Mouse (Mus musculus) erythroblast, embryonic 14.5 days (primary cell): ENCODE results near the gene Gm10142.

Experiments used
- GATA1 ChIP-seq: IDR thresholded peaks from 2 replicates; pipeline ENCODE4 v1.6.1; 2012; ENCODE audit warnings: low read length, inconsistent platforms, mixed read lengths
- TAL1 ChIP-seq: IDR thresholded peaks from 3 replicates; pipeline ENCODE4 v1.6.1; 2012; ENCODE audit warnings: low read length, inconsistent platforms, mixed read lengths

DNA sequence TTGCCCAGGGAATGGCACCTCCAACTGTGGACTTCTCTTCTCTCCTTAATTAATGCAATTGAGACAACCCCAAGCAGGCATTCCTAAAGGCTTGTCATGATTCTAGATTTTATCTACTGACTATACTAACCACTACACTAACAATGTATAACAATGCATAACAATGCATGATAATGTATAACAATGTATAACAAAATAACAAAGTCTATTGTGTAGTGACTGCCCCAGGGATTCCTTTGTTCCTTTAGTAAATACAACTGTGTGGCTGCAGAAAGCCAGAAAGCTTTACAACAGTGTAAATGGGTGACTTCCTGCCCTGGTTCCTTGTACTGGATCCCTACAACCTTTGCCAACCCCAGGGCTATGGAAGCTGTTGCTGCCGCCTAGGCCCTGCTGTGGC, 20.3 kb downstream of the Gm10142 start:
- TF ChIP-seq GATA1, result no peak
- TF ChIP-seq TAL1, result no peak
